Mouse (Mus musculus) 416B (cell line): ENCODE measurements around the gene Pfdn4.

Experiments used
- DNase-seq: peaks from one replicate; pipeline ENCODE4 v3.0.0; 2011; ENCODE audit warnings: low read depth

Gene Pfdn4

GRCm38 (mm10) chr2:170497091-170497566 is 901 bp downstream of the Pfdn4 start, which contains the start of gene Cyp24a1:
Gene Cyp24a1 (minus strand): TSS chr2:170497145.
- DNase-seq: no peak

DNA sequence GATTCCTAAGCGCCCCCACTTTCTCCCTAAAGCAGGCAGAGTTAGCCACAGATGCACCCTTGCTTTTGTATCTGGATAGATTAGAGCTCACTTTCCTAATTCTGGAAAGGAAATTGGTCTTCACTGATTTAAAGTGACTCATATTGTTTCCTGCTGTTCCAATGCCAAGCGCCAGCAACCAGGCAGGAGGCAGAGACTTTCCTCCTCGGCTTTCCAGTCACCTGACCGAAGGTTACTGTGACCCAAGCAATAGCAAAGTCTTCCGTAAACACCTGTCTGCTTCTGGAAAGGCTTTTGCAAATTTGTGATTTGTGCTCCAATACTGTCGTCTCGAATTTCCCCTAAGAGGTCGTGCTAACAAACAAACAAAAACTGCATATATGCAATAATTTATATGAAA is 1.8 kb downstream of the Pfdn4 start:
- no peak for DNase-seq

DNA sequence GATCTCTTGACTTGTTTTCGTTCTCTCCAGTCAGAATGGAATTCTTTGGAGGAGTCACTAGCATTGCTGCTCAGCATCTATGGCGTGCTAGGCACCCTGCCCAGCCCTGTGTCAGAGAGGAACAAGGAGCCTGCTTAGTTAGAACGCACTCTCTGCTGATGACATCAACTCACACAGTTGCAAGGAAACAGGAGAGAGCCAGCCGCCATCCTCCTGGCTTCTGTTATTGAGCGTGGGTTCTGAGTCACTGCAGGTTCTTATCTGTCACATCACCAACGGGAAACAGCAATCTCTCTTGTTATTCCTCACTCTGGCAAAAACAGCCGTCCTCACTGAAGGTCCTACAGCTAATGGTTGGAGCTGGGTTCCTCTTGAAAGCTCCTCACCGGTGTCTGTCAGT is 7.1 kb downstream of the Pfdn4 start:
- peak; percentile 77 for DNase-seq

- peak; percentile 37 for DNase-seq
These were observed 7.8 kb downstream of the Pfdn4 start for GRCm38 (mm10) chr2:170503983-170504382.

DNA sequence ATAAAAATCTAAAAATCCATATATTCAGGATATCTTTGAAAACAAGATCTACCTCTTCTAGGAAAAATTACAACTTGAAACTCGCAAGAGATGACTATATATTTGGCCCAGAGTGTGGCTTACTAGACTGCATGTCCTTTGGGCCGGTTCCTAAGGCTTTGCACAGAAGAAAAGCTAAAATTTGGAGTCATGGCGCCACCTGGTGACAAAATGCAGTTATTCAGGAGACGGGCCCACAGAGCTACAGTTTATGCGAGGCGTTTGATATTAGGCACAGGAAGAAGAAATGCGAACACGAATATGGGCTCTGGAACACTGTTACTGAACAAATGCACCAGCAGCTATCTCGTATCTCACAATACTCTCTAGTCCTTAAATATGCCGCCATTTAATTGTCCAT is 11.5 kb downstream of the Pfdn4 start:
- peak; percentile 84 for DNase-seq

GRCm38 (mm10) chr2:170508821-170509220 is 12.6 kb downstream of the Pfdn4 start:
- peak; percentile 84 for DNase-seq

DNA sequence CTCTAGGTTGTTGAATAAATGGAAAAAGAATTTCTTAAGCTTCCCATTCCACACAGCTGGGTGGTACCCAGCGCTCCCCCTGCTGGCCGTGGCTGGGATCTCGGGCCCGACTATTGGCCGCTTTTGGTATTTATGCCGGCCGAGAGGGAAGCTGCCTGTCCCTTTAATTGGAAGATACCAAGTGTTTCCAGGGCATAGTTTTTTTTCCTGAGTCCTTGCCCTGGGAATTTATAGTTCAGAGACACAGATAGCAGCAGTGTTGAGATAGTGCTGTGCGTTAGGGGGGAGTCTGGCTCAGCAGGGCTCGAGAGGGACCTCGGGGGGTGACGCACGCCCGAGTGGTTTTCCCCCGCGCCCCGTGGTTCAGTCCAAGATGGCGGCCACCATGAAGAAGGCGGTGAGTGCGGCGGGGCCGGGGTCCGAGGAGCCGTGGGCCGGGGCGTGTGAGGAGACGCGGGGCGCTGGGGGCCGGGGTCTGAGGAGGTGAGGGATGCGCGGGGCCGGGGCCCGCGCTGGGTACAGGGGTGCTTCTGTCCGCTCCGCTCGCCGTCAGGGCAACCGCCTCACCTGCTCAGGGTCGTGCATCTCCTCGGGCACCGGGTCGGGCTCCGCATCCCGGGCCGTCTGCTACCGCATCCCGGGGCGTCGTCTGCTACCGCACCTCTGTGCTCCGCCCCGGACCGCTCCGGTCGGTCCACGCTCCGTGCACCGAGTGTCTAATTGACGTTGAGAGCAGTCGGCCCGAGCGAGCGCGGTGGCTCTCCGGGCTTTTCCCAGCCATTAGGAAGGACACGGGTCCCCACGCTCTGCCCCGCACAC is 15.1 kb downstream of the Pfdn4 start:
- DNase-seq: peak; percentile 94

- DNase-seq: no peak
These were observed 17.5 kb downstream of the Pfdn4 start for GRCm38 (mm10) chr2:170513756-170514155.

GRCm38 (mm10) chr2:170520321-170520971 is 24.2 kb downstream of the Pfdn4 start:
- DNase-seq: peak; percentile 82

GRCm38 (mm10) chr2:170526513-170526912 is 30.3 kb downstream of the Pfdn4 start:
- peak; percentile 37 for DNase-seq

GRCm38 (mm10) chr2:170528061-170528460 is 31.8 kb downstream of the Pfdn4 start:
- DNase-seq: no peak

DNA sequence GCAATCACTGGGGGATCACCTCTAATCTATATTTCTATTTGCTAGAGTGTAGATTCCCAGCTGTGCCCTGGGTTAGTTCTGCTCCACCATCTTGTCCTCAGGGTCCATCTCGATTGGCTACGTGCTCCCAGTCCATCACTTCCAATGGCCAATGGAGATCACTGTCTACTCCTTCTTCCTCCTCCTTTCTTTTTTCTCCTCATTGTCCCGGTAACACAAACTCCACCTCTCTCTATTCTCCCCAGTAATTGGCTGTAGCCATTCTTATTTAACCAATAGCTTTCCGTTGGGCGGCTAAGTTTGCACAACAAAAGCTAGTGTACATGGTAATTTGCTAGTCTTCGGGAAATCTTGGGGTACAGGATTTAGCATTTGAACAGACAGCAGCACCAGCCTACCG is 33.5 kb downstream of the Pfdn4 start:
- DNase-seq: no peak

GRCm38 (mm10) chr2:170530256-170530655 is 34.0 kb downstream of the Pfdn4 start:
- DNase-seq: no peak

GRCm38 (mm10) chr2:170534116-170534802 is 38.0 kb downstream of the Pfdn4 start:
- DNase-seq: no peak

DNA sequence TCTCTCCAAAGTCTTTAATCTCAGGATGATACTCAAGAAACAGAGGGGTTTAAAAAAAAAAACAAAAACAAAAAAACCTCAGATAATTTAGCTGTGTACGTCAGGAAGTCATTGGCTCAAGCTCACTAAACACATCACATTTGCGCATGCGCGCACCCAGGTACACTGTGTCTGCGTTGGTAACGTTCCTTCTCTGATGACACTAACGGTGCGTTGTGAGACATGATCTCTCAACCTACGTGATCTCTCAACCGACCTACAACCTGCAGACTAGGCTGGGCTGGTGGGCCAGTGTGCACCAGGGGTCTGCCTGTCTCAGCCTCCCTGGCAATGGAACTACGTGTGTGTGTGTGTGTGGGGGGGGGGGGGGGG is 38.6 kb downstream of the Pfdn4 start:
- DNase-seq: no peak

- DNase-seq: no peak
These were observed 39.6 kb downstream of the Pfdn4 start for GRCm38 (mm10) chr2:170535841-170536240.

- no peak for DNase-seq
These were observed 43.0 kb downstream of the Pfdn4 start for GRCm38 (mm10) chr2:170539211-170539610.

GRCm38 (mm10) chr2:170543625-170544024 is 47.4 kb downstream of the Pfdn4 start:
- DNase-seq: no peak

DNA sequence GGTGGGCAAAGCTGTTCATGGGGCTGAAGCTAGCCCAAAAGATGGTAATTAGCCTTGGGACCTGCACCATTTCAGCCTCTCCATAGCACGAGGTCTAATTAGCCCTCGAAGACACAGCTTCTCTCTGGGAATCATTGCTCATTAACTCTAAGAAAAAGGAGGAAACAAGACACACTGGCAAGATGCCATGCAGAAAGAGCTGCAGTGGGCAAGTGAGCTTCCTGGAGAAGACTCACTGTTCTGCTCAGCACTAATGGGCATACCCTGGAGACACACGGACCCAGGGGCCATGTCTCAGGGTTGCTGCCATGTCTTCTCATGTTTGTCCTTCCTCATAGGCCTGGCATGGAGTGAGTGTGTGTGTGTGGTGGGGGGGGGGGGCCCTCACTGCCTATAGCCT is 47.9 kb downstream of the Pfdn4 start:
- no peak for DNase-seq

DNA sequence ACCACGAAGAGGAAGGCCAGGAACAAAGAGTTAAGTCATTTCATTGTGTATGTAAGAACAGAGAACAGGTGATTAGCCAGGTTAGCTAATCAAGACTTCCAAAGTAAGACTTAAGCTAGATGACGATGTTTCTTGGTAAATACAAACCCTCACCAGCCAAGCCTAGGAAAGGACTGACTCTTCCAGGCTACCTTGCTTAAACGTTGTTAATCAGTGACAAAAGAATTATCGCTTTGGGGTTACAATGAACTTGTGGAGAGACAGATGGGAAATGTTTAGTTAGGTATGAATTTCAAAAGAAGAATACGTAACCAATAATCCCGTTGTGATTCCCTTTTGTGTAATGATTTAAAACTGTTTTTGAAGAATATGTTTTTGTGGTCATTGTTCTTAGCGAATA is 48.7 kb downstream of the Pfdn4 start:
- no peak for DNase-seq

GRCm38 (mm10) chr2:170545745-170546144 is 49.5 kb downstream of the Pfdn4 start:
- DNase-seq: no peak

GRCm38 (mm10) chr2:170547526-170547925 is 51.3 kb downstream of the Pfdn4 start:
- no peak for DNase-seq

DNA sequence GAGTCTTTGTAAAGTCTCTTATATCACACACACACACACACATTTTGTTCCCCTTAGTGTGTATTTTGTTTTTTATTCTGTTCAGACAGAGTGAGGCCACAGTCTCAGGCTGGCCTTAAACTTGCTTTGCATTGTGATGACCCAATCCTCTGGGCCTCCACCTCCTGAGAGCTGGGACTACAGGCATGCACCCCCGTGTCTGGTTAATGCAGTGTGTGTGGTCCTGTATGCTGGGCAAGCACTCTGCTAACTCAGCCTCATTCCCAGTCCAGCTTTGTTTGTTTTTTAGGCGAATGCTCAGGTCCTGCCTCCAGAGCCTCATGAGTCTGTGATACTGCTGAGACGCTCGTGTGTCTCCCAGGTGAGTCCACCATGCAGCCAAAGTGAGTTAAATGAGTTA is 51.8 kb downstream of the Pfdn4 start:
- DNase-seq: no peak
